Mouse (Mus musculus) olfactory bulb, adult 2 months (tissue): ENCODE measurements around the gene Paxx.

ENCODE experiments used
- CTCF ChIP-seq: fragments of 200-500 bp; IDR thresholded peaks from 2 replicates; pipeline ENCODE4 v1.5.1; 2012; ENCODE audit warnings: low read depth, mild to moderate bottlenecking, low read length, moderate library complexity; ENCODE audit not compliant: insufficient read depth
- POLR2A ChIP-seq: fragments of 200-500 bp; IDR thresholded peaks from 2 replicates; pipeline ENCODE4 v1.6.1; 2012; ENCODE audit warnings: mild to moderate bottlenecking, low read depth, low read length, moderate library complexity; ENCODE audit not compliant: insufficient read depth

DNA sequence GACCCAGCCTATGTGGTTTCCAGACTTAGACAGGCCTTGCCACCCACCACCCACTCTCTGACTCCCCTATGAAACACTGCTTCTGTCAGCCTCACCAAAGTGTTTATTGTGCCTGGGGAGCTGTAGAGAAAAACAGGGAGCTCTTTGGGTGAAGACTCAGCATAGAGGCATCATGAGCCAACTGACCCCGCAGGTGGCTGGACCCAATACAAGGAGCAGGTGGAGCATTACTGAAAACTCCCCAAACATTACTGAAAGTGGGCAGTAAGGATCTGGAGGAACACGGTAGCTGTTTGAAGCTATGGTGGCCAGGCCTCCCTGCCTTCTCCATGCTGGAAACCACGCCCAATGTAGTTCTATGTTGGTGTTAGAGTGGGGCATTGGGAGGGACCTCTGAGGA lies 2.7 kb upstream of the Paxx start:
- TF ChIP-seq CTCF (no peak), POLR2A (no peak)
